Mouse (Mus musculus) mouse embryonic stem cell (cell line): Measurements from ENCODE around the gene Tcfl5.

ENCODE experiments used
- in situ Hi-C, 2 experiments: fragments of 300-500 bp; cut with MboI; formaldehyde crosslinking; loops; 1 replicate in 1 of 2; 3 replicates in 1 of 2; pipeline ENCODE4 v1.14.3; 2019 to 2020; ENCODE audit warnings: low sequenced_read_pairs in 2 of 2, low pct_unique_long_range_greater_than_20kb in 1 of 2, mixed read lengths in 1 of 2; ENCODE audit not compliant: unreplicated experiment in 1 of 2

The Tcfl5 gene

DNA sequence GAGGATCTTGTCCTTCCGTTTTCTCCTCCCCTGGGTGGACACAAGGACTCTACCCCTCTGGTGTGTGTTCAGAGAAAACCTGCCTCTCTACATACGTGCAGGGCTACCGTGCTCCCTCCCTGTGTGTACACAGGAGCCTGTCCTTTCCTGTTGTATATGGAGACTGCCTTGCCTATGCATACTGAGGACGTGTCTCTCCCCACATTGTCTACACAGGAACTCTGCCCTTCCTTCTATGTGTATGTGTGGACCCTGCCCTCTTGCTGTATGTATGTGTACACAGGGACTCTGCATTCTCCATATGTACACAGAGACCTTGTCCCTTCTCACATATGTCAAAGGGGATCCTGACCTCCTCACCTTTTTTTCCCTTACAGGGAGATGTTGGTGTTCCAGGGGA, 32.2 kb downstream of the Tcfl5 start:
- in situ Hi-C loops, result no loop called here

DNA sequence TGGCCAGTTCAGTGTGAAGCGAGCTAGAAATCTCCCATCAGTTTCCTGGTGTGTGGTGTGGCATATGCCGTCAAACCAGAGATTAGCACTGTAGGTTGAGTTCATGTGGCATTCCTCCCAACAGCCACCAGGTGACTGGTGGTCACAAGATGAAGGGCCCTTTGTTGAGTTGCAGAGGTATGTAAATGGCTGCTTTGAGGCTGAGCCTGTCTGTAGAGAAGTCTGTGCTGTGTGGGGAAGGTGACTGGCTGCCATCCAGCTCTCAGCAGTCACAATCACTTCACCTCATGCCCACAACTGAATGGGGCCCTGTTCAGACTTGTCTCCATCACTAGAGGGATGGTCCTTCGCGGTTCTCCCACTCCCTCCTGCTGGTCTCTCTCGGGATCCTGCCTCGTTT, 37.7 kb downstream of the Tcfl5 start:
- in situ Hi-C loops, result no loop called here

DNA sequence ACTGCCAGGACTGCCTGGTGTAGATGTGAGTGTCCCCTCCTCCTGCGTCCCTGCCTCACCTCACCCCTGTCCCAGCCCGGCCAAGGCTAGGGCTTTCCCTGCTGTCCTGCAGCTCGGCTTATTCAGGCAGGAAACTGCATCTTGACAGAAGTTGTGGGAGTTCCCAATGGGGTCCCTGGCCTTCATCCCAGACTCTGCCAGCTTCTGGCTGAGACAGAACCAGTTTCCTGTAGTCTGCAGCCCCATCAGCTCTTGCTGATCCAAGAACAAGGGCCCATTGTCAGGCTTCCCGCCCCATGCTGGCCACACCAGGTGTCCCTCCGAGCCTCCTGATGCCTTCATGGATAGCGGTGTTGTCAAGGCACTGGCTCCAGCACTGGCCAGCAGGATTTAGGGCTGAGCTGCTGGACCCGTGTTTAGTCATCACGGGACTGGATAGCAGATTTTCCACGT, 41.9 kb downstream of the Tcfl5 start:
- in situ Hi-C loops, result no loop called here

DNA sequence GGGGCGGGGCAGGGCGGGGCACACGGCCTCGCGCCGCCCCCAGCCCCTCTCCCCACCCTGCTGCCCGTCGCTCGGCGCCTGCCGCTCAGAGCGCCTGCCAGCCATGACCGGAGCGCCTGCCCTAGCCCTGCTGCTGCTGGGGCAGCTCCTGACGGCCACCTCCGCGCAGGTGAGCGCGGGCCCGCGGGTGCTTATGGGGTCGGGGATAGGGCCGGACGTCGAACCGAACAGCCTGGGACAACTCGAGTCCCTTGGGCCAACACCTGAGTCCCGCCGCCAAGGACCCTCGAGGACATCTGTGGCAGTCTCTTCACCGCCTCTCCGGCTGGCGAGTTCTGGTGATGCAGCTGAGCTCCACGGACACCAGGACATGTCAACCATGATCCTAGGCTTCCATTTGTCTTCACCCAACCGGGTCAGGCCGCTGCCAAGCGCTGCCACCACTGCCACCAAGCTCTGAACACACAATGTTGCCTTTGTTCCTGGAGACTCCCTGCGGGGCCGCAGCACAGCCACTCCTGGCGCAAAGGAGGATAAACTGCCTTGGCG, 44.3 kb downstream of the Tcfl5 start:
- in situ Hi-C loops, result no loop called here

DNA sequence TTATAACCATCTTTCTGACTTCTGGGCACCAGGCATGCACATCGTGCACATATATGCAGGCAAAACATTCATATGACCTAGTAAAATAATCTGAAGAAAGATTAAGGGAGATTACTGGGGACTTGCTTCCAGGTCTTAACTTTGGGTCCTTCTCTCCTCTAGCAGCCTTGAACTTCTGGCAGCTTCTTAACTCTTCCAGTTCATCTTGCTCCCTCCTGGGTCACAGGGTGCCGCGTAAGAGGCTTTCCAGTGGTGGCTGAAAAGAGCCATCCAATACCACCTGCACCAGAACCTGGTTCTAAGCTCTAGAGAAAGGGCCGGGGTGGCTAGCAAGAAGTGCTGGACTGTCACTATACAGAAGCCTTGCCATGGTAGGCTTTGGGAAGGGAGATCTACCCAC, 45.0 kb downstream of the Tcfl5 start, which contains the start of gene Col9a3:
Gene Col9a3, plus strand, starts transcription at position 301 of the 400 bp plus-strand sequence.
- in situ Hi-C loops, result no loop called here

DNA sequence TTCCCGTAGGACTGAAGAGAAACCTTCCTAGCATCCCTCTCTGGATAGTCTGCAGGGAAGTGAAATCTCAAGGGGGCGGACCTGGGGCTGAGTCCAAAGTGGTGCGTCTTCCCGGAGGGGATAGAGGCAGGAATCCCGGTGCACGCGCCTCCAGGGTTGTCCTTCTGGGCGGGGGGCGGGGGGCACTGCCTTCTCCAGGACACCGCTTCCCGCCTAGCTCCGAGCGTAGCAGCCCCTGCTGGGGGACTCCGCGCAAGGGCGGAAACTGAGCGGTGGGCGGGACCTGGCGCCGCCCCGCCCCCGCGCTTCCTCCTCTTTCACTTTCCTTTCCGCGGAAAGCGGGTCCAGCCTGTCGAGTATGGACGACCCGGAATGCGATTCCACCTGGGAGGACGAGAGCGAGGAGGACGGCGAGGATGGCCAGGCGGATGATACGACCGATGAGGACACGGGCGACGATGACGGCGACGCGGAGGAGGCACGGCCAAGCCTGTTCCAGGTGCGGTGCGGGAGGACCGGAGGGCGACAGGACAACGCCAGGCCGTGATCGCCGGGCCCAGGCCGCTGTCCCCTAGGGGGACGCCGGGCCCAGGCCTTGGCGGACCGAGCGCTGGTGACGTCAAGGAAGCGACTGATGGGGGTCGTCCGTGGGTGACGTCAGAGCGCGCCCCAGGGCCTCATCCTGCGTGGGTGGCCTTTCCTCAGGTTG, 53.2 kb downstream of the Tcfl5 start, which contains the start of gene Ogfr:
Gene Ogfr, plus strand, starts transcription at position 123 of the 709 bp plus-strand sequence.
- in situ Hi-C loops, result no loop called here

DNA sequence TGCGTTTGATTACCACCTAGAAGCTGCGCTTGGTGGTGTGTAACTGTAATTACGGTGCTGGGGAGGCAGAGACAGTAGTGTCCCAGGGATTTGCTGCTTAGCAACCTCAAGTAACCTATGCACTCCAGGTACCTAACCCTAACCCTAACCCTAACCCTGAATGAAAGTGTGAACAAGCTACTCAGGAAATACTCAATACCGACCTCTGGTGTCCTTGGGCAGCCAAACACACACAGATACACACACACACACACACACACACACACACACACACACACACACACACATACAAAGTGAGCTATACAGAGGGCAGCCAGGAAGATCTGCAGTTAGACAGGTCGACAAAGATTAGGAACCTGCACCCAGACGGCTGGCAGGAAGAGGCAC, 53.8 kb downstream of the Tcfl5 start:
- in situ Hi-C loops, result no loop called here

DNA sequence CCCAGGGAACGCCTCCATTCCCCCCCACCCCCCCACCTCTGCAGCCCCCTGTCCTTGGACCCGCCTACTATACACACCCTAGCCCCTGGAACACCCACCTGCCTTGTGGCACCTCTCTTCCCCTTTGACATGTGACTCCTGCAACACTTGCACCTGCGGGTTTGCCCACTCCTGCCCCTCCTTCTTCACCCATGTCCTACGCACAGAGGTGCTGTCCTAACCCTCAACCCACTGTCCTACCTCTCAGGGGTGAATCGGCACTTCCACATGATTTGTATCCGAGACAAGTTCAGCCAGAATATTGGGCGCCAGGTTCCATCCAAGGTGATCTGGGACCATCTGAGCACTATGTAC, 59.4 kb downstream of the Tcfl5 start:
- in situ Hi-C loops, result loop anchor here in 1 of 2 experiments (5.0 kb wide), 1 partner anchor 184 kb away; no protein-coding TSS in a partner anchor

DNA sequence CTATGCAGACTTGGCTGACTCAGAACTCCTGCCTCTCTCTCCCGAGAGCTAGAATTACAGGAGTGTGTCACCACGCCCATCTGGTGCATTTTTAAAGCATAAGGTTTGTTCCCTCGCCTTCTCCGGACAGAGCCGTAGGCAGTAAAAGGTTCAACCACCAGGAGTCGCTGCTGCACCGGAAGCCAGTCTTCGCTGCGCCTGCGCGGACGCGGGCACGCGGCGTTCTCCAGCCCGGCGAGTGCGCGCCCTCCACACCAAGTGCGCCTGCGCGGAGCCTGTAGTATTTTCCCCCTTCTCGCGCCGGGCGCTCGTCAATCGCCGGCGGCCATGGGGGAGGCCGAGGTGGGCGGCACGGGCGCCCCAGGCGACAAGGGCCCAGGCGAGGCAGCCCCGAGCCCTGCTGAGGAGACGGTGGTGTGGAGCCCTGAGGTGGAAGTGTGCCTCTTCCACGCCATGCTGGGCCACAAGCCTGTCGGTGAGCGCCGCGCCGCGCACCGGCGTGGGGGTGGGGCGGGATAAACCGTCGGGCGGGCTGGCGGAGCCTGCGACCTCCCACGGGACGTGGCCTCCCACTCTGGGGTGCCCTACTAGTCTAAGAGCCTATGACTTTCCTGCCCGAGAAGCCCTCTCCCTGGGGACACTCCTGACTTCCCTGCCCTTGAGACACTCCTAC, 59.9 kb downstream of the Tcfl5 start:
- in situ Hi-C loops, result loop anchor here in 1 of 2 experiments (5.0 kb wide), 1 partner anchor 185 kb away; no protein-coding TSS in a partner anchor

DNA sequence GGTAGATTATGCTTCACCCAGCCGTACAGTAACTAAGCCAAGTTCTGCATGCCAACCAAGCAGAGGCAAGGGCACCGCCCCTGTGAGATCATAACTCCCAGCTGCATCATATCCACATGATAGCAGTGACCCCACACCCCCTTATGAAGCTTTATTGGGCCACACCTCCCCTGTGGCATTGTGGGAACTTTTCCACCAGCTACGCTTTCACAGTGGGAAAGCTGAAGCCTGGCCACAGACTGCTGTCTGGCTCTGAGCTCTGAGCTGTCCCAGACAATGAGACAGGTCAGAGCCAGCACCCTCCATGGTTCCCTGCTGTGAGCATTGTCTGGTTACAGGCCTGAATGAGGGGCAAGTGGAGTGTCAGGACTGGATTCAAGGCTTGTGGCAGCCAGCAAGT, 61.5 kb downstream of the Tcfl5 start, which contains the start of gene Mrgbp:
Gene Mrgbp, plus strand, starts transcription at position 303 of the 400 bp plus-strand sequence.
- in situ Hi-C loops, result loop anchor here in 1 of 2 experiments (5.0 kb wide), 1 partner anchor 186 kb away; no protein-coding TSS in a partner anchor

DNA sequence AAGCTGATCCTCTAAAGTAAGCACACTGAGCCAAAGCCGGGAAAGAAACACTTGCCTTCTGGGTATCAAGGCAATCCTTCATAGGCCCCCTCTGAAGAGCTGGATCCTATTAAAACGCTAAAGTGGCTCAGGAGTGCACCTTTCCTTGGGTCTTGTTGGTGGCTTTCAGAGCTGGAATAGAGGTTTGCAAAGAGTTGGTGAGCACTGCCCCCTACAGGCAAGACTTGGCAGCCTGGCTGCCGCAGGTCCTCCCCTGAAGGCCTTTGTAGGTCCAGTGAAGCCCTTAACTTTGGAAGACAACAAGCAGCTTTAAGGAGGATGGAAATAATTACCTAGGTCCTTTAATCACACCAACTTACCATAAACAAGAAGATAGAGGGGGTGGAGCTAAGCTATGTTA, 63.8 kb downstream of the Tcfl5 start:
- in situ Hi-C loops, result loop anchor here in 1 of 2 experiments (10.0 kb wide), 2 partner anchors 186 to 224 kb away; no protein-coding TSS in a partner anchor

DNA sequence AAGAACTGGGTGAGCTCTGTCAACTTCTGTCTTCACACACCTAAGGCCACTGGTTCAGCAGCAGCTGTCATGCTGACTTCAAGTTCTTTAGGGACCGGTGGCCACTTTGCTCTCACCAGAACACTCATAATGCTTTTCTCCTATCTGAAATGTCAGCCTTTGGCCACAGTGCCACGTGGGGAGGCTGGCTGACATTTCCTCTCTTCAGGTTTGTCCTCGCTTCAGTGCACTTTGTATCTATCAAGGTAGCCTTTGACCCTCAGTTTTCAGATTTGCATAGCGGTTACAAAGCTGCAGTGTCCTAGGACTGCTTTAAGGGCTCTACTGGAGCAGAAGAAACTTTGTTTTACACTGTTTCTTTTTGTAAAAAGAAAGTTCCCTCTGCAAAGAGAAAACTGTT, 66.0 kb downstream of the Tcfl5 start:
- in situ Hi-C loops, result loop anchor here in 1 of 2 experiments (10.0 kb wide), 2 partner anchors 188 to 222 kb away; no protein-coding TSS in a partner anchor
